Mouse (Mus musculus) MEL (cell line): Measurements from ENCODE around the gene Adam19. TPM values are rescaled to one million over a fixed set of nuclear protein-coding genes. Genes with fewer than 3 reads are reported as not detected.

Experiments
- DNase-seq: peaks from one replicate; pipeline ENCODE4 v3.0.0; 2011; ENCODE audit warnings: low read depth, low spot score
- H3K27ac ChIP-seq: 2 replicates; pipeline ENCODE4 v1.5.1; 2012; ENCODE audit warnings: low read depth, mild to moderate bottlenecking, control low read depth, low read length, moderate library complexity; ENCODE audit not compliant: control insufficient read depth
- H3K27me3 ChIP-seq, 2 experiments: fragments of 150-350 bp in 1 of 2; sonication (generic) in 1 of 2; 2 replicates each; pipeline ENCODE4 v1.6.1; 2012; ENCODE audit warnings: low read length in 2 of 2, mild to moderate bottlenecking in 2 of 2, improper control_type of control experiment in 1 of 2, moderate library complexity in 1 of 2; ENCODE audit not compliant: insufficient read depth in 2 of 2, control insufficient read depth in 1 of 2
- H3K36me3 ChIP-seq, 2 experiments: 2 replicates each; pipeline ENCODE4 v1.6.1; 2012 to 2014; ENCODE audit warnings: low read length in 2 of 2, improper control_type of control experiment in 1 of 2, inconsistent platforms in 1 of 2, mild to moderate bottlenecking in 1 of 2; ENCODE audit not compliant: insufficient read depth in 2 of 2, control insufficient read depth in 1 of 2
- H3K4me1 ChIP-seq, 2 experiments: fragments of 150-350 bp in 1 of 2; sonication (generic) in 1 of 2; 2 replicates each; pipeline ENCODE4 v1.6.1; 2012; ENCODE audit warnings: low read length in 2 of 2, improper control_type of control experiment in 1 of 2, mild to moderate bottlenecking in 1 of 2; ENCODE audit not compliant: insufficient read depth in 2 of 2, control insufficient read depth in 1 of 2
- H3K4me3 ChIP-seq, 2 experiments: fragments of 150-350 bp in 1 of 2; sonication (generic) in 1 of 2; 2 replicates each; pipeline ENCODE4 v1.5.1; 2012; ENCODE audit warnings: low read depth in 2 of 2, low read length in 2 of 2, mild to moderate bottlenecking in 2 of 2, moderate library complexity in 2 of 2, control low read depth in 1 of 2, improper control_type of control experiment in 1 of 2; ENCODE audit not compliant: control insufficient read depth in 1 of 2, insufficient read depth in 1 of 2
- H3K79me2 ChIP-seq: 2 replicates; pipeline ENCODE4 v1.6.1; 2012; ENCODE audit warnings: mild to moderate bottlenecking, low read length, moderate library complexity; ENCODE audit not compliant: control insufficient read depth, poor library complexity, insufficient read depth
- H3K9ac ChIP-seq: 2 replicates; pipeline ENCODE4 v1.6.1; 2012; ENCODE audit warnings: low read depth, mild to moderate bottlenecking, control low read depth, low read length, moderate library complexity; ENCODE audit not compliant: control insufficient read depth, poor library complexity, severe bottlenecking
- H3K9me3 ChIP-seq: fragments of 150-350 bp; sonication (generic); replicated peaks from 2 replicates; pipeline ENCODE4 v1.6.1; 2012; ENCODE audit warnings: mild to moderate bottlenecking, low read length, improper control_type of control experiment, moderate library complexity; ENCODE audit not compliant: insufficient read depth
- BHLHE40 ChIP-seq: IDR thresholded peaks from 2 replicates; pipeline ENCODE4 v1.6.1; 2012; ENCODE audit warnings: low read depth, mild to moderate bottlenecking, inconsistent platforms, low read length, improper control_type of control experiment, borderline replicate concordance
- CHD1 ChIP-seq: IDR thresholded peaks from 2 replicates; pipeline ENCODE4 v1.6.1; 2012; ENCODE audit warnings: low read depth, mild to moderate bottlenecking, inconsistent platforms, low read length, improper control_type of control experiment
- CHD2 ChIP-seq: IDR thresholded peaks from 2 replicates; pipeline ENCODE4 v1.6.1; 2011; ENCODE audit warnings: low read length, improper control_type of control experiment
- ELF1 ChIP-seq: IDR thresholded peaks from 2 replicates; pipeline ENCODE4 v1.6.1; 2014; ENCODE audit warnings: low read depth, mild to moderate bottlenecking, inconsistent platforms, low read length, improper control_type of control experiment, moderate library complexity
- EP300 ChIP-seq, 2 experiments: IDR thresholded peaks; 2 replicates each; pipeline ENCODE4 v1.6.1; 2011; ENCODE audit warnings: improper control_type of control experiment in 2 of 2, low read length in 2 of 2, low read depth in 1 of 2, mild to moderate bottlenecking in 1 of 2
- GABPA ChIP-seq: IDR thresholded peaks from 2 replicates; pipeline ENCODE4 v1.6.1; 2012; ENCODE audit warnings: low read depth, mild to moderate bottlenecking, inconsistent platforms, low read length, improper control_type of control experiment, moderate library complexity
- GATA1 ChIP-seq: IDR thresholded peaks from 2 replicates; pipeline ENCODE4 v1.6.1; 2011; ENCODE audit warnings: low read depth, low read length, improper control_type of control experiment
- HCFC1 ChIP-seq: IDR thresholded peaks from 2 replicates; pipeline ENCODE4 v1.6.1; 2012; ENCODE audit warnings: low read depth, mild to moderate bottlenecking, inconsistent platforms, low read length, improper control_type of control experiment, moderate library complexity
- MAX ChIP-seq: IDR thresholded peaks from 2 replicates; pipeline ENCODE4 v1.6.1; 2011; ENCODE audit warnings: low read length, improper control_type of control experiment
- MAZ ChIP-seq: IDR thresholded peaks from 2 replicates; pipeline ENCODE4 v1.6.1; 2012; ENCODE audit warnings: low read depth, mild to moderate bottlenecking, inconsistent platforms, low read length, improper control_type of control experiment
- MEF2A ChIP-seq: IDR thresholded peaks from 2 replicates; pipeline ENCODE4 v1.6.1; 2014; ENCODE audit warnings: low read depth, mild to moderate bottlenecking, inconsistent platforms, low read length, improper control_type of control experiment; ENCODE audit not compliant: poor library complexity, insufficient replicate concordance, severe bottlenecking; ENCODE audit errors: extremely low read depth
- MXI1 ChIP-seq: IDR thresholded peaks from 2 replicates; pipeline ENCODE4 v1.6.1; 2011; ENCODE audit warnings: mild to moderate bottlenecking, low read depth, low read length, improper control_type of control experiment
- MYB ChIP-seq: IDR thresholded peaks from 2 replicates; pipeline ENCODE4 v1.6.1; 2011; ENCODE audit warnings: mild to moderate bottlenecking, low read depth, low read length, improper control_type of control experiment
- NRF1 ChIP-seq: IDR thresholded peaks from 2 replicates; pipeline ENCODE4 v1.6.1; 2014; ENCODE audit warnings: low read depth, mild to moderate bottlenecking, inconsistent platforms, low read length, improper control_type of control experiment, moderate library complexity; ENCODE audit not compliant: poor library complexity, insufficient read depth, severe bottlenecking
- SIN3A ChIP-seq: IDR thresholded peaks from 2 replicates; pipeline ENCODE4 v1.6.1; 2012; ENCODE audit warnings: low read length, improper control_type of control experiment, inconsistent platforms
- TAL1 ChIP-seq: IDR thresholded peaks from 2 replicates; pipeline ENCODE4 v1.6.1; 2012; ENCODE audit warnings: mild to moderate bottlenecking, inconsistent platforms, low read length, moderate library complexity, mixed read lengths
- TBP ChIP-seq: IDR thresholded peaks from 2 replicates; pipeline ENCODE4 v1.8.0; 2011; ENCODE audit warnings: low read depth, low read length, improper control_type of control experiment
- TCF12 ChIP-seq: IDR thresholded peaks from 2 replicates; pipeline ENCODE4 v1.6.1; 2014; ENCODE audit warnings: low read depth, mild to moderate bottlenecking, inconsistent platforms, low read length, improper control_type of control experiment, moderate library complexity
- UBTF ChIP-seq: IDR thresholded peaks from 2 replicates; pipeline ENCODE4 v1.6.1; 2012; ENCODE audit warnings: low read depth, mild to moderate bottlenecking, inconsistent platforms, low read length, improper control_type of control experiment, moderate library complexity, borderline replicate concordance; ENCODE audit not compliant: insufficient read depth
- USF1 ChIP-seq: IDR thresholded peaks from 2 replicates; pipeline ENCODE4 v1.6.1; 2014; ENCODE audit warnings: low read depth, mild to moderate bottlenecking, inconsistent platforms, low read length, improper control_type of control experiment, moderate library complexity
- USF2 ChIP-seq, 2 experiments: IDR thresholded peaks; 2 replicates each; pipeline ENCODE4 v1.6.1; 2011 to 2012; ENCODE audit warnings: improper control_type of control experiment in 2 of 2, low read length in 2 of 2, borderline replicate concordance in 1 of 2, inconsistent platforms in 1 of 2, low read depth in 1 of 2, mild to moderate bottlenecking in 1 of 2; ENCODE audit not compliant: insufficient read depth in 1 of 2
- ZC3H11A ChIP-seq: IDR thresholded peaks from 2 replicates; pipeline ENCODE4 v1.6.1; 2012; ENCODE audit warnings: low read depth, mild to moderate bottlenecking, inconsistent platforms, low read length, improper control_type of control experiment
- ZKSCAN1 ChIP-seq: IDR thresholded peaks from 2 replicates; pipeline ENCODE4 v1.6.1; 2012; ENCODE audit warnings: low read depth, mild to moderate bottlenecking, inconsistent platforms, low read length, improper control_type of control experiment, moderate library complexity
- ZMIZ1 ChIP-seq: IDR thresholded peaks from 2 replicates; pipeline ENCODE4 v1.6.1; 2012; ENCODE audit warnings: low read depth, mild to moderate bottlenecking, inconsistent platforms, low read length, improper control_type of control experiment, moderate library complexity
- polyA plus RNA-seq, 2 experiments: library from polyadenylated mRNA; stranded (reverse) in 1 of 2; unstranded in 1 of 2; fragments of >175 nt in 1 of 2; fragments of >200 nt in 1 of 2; gene quantifications; 2 replicates each; pipeline versions ENCODE4 v1.2.1 to v1.2.4; 2012; ENCODE audit warnings: low replicate concordance in 2 of 2, low read depth in 1 of 2; ENCODE audit not compliant: insufficient read length in 2 of 2, insufficient read depth in 1 of 2, missing spikeins in 1 of 2
- total RNA-seq: library from RNA; depleted of rRNA; stranded (reverse); fragments of 300-350 nt; gene quantifications from 2 replicates; pipeline ENCODE4 v1.2.3, GENCODE M21; 2012

Gene Adam19
- total and polyA plus RNA-seq, 3 experiments = 0.12 to 0.19 TPM; not detected in 1

- H3K9ac ChIP-seq = no peak overlapping the region
- H3K79me2 ChIP-seq = no peaks in the 10 kb centered on the region
- H3K27ac ChIP-seq = no peak overlapping the region
- TF ChIP-seq UBTF (no peak), BHLHE40 (no peak), GABPA (no peak), NRF1 (no peak), TBP (no peak), MAZ (no peak), ZC3H11A (no peak), ZKSCAN1 (no peak), GATA1 (no peak), MXI1 (no peak), USF2 (IDR thresholded peaks at IDR 0.05; ENCODE audit: borderline replicate concordance in 1 of 2, insufficient read depth in 1 of 2, low read depth in 1 of 2, low read length in 2 of 2) (no peak), ZMIZ1 (no peak), USF1 (no peak), MAX (no peak), MEF2A (no peak), TCF12 (no peak), ELF1 (no peak)
- H3K36me3 ChIP-seq = no peaks in the 10 kb centered on the region
- H3K27me3 ChIP-seq = peaks cover 9 to 17% of the 10 kb centered on the region in 2 experiments
- DNase-seq = no peak
- H3K4me1 ChIP-seq = no peaks in the 10 kb centered on the region
- H3K9me3 ChIP-seq = no peaks in the 10 kb centered on the region
- H3K4me3 ChIP-seq = no peak overlapping the region
Measured at GRCm38 (mm10) chr11:46121666-46122065, 65.9 kb downstream of the Adam19 start.

GRCm38 (mm10) chr11:46122875-46123274 is 67.1 kb downstream of the Adam19 start:
- no peaks in the 10 kb centered on the region for H3K9me3 ChIP-seq
- H3K27me3 ChIP-seq = peaks cover 8 to 16% of the 10 kb centered on the region in 2 experiments
- no peak for DNase-seq
- H3K4me1 ChIP-seq = peaks cover 0 to 4% of the 10 kb centered on the region in 2 experiments; a peak in 2 of 4 replicates
- peaks cover 0 to 2% of the 10 kb centered on the region in 2 experiments; a peak in 1 of 4 replicates for H3K36me3 ChIP-seq
- H3K79me2 ChIP-seq = no peaks in the 10 kb centered on the region
- H3K4me3 ChIP-seq = no peak overlapping the region
- no peak overlapping the region for H3K9ac ChIP-seq
- no peak overlapping the region for H3K27ac ChIP-seq
- TF ChIP-seq ZMIZ1 = no peak
- no peak for TF ChIP-seq ZKSCAN1
- no peak for TF ChIP-seq EP300 (IDR thresholded peaks at IDR 0.05; ENCODE audit: low read depth in 1 of 2, low read length in 2 of 2)
- TF ChIP-seq TAL1 = no peak
- no peak for TF ChIP-seq HCFC1
- no peak for TF ChIP-seq GATA1
- TF ChIP-seq CHD2 = no peak
- TF ChIP-seq SIN3A = no peak
- no peak for TF ChIP-seq CHD1
- TF ChIP-seq MYB = no peak
